Mouse (Mus musculus) neural tube, embryonic 15.5 days (tissue): ENCODE data around the gene Gng7. TPM values are rescaled to one million over a fixed set of nuclear protein-coding genes. Genes with fewer than 3 reads are reported as not detected.

Source experiments
- ATAC-seq: fragments of 200-750 bp; cut with Nextera tagmentation; 2 replicates; pipeline ENCODE4 v1.8.0; 2017; ENCODE audit warnings: mild to moderate bottlenecking, moderate TSS enrichment, moderate library complexity; ENCODE audit not compliant: low FRiP score
- H3K27ac ChIP-seq: fragments of 300-500 bp; sonication (generic); replicated peaks from 2 replicates; pipeline ENCODE4 v1.5.1; 2015; ENCODE audit warnings: mild to moderate bottlenecking, inconsistent platforms
- H3K27me3 ChIP-seq: fragments of 300-500 bp; sonication (generic); replicated peaks from 2 replicates; pipeline ENCODE4 v1.6.1; 2015; ENCODE audit warnings: inconsistent platforms
- H3K36me3 ChIP-seq: fragments of 300-500 bp; sonication (generic); 2 replicates; pipeline ENCODE4 v1.6.1; 2015; ENCODE audit warnings: inconsistent platforms
- H3K4me1 ChIP-seq: fragments of 300-500 bp; sonication (generic); 2 replicates; pipeline ENCODE4 v1.6.1; 2015; ENCODE audit warnings: inconsistent platforms
- H3K4me2 ChIP-seq: fragments of 300-500 bp; sonication (generic); 2 replicates; pipeline ENCODE4 v1.6.1; 2015; ENCODE audit warnings: inconsistent platforms, mild to moderate bottlenecking, moderate library complexity
- H3K4me3 ChIP-seq: fragments of 300-500 bp; sonication (generic); replicated peaks from 2 replicates; pipeline ENCODE4 v1.5.1; 2015; ENCODE audit warnings: mild to moderate bottlenecking, inconsistent platforms
- H3K9ac ChIP-seq: fragments of 300-500 bp; sonication (generic); replicated peaks from 2 replicates; pipeline ENCODE4 v1.6.1; 2015; ENCODE audit warnings: mild to moderate bottlenecking, inconsistent platforms
- H3K9me3 ChIP-seq: fragments of 300-500 bp; sonication (generic); replicated peaks from 2 replicates; pipeline ENCODE4 v1.6.1; 2016; ENCODE audit warnings: inconsistent platforms
- WGBS: fragments of 180-500 bp; shearing (Covaris S2); methylation state at CpG from one replicate; pipeline ENCODE4 v1.1.7; 2015; ENCODE audit warnings: mixed read lengths; 5-methylcytosine and 5-hydroxymethylcytosine counted together
- polyA plus RNA-seq: library from polyadenylated mRNA; unstranded; fragments of >200 nt; fragmentation: Nextera tagmentation; extraction: Ambion mirVana; gene quantifications from 2 replicates; pipeline ENCODE4 v1.2.1, GENCODE M21; 2015

Gene Gng7
- polyA plus RNA-seq, 1 experiment from 2014 or later, result 24.9 TPM

GRCm38 (mm10) chr10:80939671-80940070 lies 75.1 kb downstream of the Gng7 start:
- H3K9ac ChIP-seq, result peak overlapping the region; percentile 37
- peaks cover 24% of the 10 kb centered on the region for H3K27me3 ChIP-seq
- H3K27ac ChIP-seq, result peak overlapping the region; percentile 80
- H3K4me3 ChIP-seq, result peak overlapping the region; percentile 35
- peak overlapping the region; percentile 73 for H3K4me2 ChIP-seq
- H3K36me3 ChIP-seq, result no peaks in the 10 kb centered on the region
- H3K9me3 ChIP-seq, result no peaks in the 10 kb centered on the region
- peak; percentile 76 for ATAC-seq
- H3K4me1 ChIP-seq, result peaks cover 59% of the 10 kb centered on the region
- WGBS, result 3% methylated on average over 28 of the region's 28 CpGs

DNA sequence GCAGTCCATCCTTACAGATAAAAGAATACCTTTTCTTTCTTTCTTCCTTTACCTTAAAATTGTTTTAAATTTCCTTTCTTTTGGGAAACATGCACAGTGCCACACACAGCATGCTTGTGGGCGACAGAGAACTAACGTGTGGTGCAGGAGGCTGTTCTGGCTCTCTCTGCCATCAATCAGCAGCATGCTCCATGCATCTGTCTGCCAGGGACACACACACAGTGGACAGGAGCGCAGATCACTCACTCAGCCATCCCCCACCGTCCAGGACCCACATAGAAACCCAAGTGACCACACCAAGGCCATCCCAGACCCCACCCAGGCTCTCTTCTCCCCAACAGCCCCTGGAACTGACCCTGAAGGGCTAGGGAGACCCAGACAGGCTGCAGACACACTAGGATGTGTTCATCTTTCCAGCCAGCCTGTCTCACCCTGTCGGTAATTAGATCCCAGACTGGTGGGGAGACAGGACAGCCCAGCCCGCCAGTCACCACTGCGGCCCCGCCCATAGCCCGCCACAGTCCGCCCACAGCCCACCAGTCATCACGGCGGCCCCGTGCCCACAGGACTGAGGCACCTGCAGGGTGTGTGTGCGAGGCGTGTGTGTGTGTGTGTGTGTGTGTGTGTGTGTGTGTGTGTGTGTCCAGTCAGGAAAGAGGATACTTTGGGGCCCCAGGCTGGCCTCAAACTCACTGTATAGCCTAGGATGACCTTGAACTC lies 75.8 kb downstream of the Gng7 start:
- Histone ChIP-seq H3K4me3 (peak overlapping the region; percentile 35), H3K9me3 (no peaks in the 10 kb centered on the region), H3K27ac (peak overlapping the region; percentile 80), H3K27me3 (peaks cover 31% of the 10 kb centered on the region), H3K4me2 (peak overlapping the region; percentile 73), H3K9ac (peak overlapping the region; percentile 37; the same call in 1 of the 2 replicates), H3K36me3 (no peaks in the 10 kb centered on the region), H3K4me1 (peaks cover 61% of the 10 kb centered on the region)
- ATAC-seq, result peak; percentile 39
- 10% methylated on average over 15 of the region's 15 CpGs for WGBS

- no peak overlapping the region for H3K4me3 ChIP-seq
- WGBS, result 22% methylated on average over 8 of the region's 8 CpGs
- ATAC-seq, result no peak
- H3K4me1 ChIP-seq, result peaks cover 74% of the 10 kb centered on the region
- no peak overlapping the region for H3K27ac ChIP-seq
- H3K9ac ChIP-seq, result no peak overlapping the region
- H3K9me3 ChIP-seq, result no peaks in the 10 kb centered on the region
- H3K27me3 ChIP-seq, result peaks cover 44% of the 10 kb centered on the region
- no peak overlapping the region for H3K4me2 ChIP-seq
- no peaks in the 10 kb centered on the region for H3K36me3 ChIP-seq
Observed at GRCm38 (mm10) chr10:80937646-80938045, 77.1 kb downstream of the Gng7 start.

- Histone ChIP-seq H3K4me1 (peaks cover 83% of the 10 kb centered on the region), H3K9ac (no peak overlapping the region), H3K4me2 (peak overlapping the region; percentile 59), H3K9me3 (no peaks in the 10 kb centered on the region), H3K27ac (no peak overlapping the region), H3K27me3 (peaks cover 53% of the 10 kb centered on the region), H3K36me3 (no peaks in the 10 kb centered on the region), H3K4me3 (peak overlapping the region; percentile 27)
- ATAC-seq, result no peak
- WGBS, result 14% methylated on average over 6 of the region's 6 CpGs
Observed at GRCm38 (mm10) chr10:80936810-80937164, 78.0 kb downstream of the Gng7 start.

- H3K27me3 ChIP-seq, result peaks cover 58% of the 10 kb centered on the region
- H3K9me3 ChIP-seq, result no peaks in the 10 kb centered on the region
- H3K36me3 ChIP-seq, result no peaks in the 10 kb centered on the region
- H3K4me3 ChIP-seq, result peak overlapping the region; percentile 27
- ATAC-seq, result peak; percentile 22; the same call in 1 of the 2 replicates
- peak overlapping the region; percentile 37; the same call in 1 of the 2 replicates for H3K9ac ChIP-seq
- WGBS, result 1% methylated on average over 37 of the region's 37 CpGs
- H3K4me1 ChIP-seq, result peaks cover 88% of the 10 kb centered on the region
- peak overlapping the region; percentile 63; the same call in 1 of the 2 replicates for H3K27ac ChIP-seq
- H3K4me2 ChIP-seq, result peak overlapping the region; percentile 59
Observed at GRCm38 (mm10) chr10:80936135-80936809, 78.5 kb downstream of the Gng7 start.

- Histone ChIP-seq H3K27ac (peak overlapping the region; percentile 63; the same call in 1 of the 2 replicates), H3K4me2 (peak overlapping the region; percentile 59), H3K9me3 (no peaks in the 10 kb centered on the region), H3K9ac (no peak overlapping the region), H3K4me1 (peaks cover 89% of the 10 kb centered on the region), H3K27me3 (peaks cover 64% of the 10 kb centered on the region), H3K4me3 (peak overlapping the region; percentile 27), H3K36me3 (no peaks in the 10 kb centered on the region)
- WGBS, result 4% methylated on average over 16 of the region's 17 CpGs
- ATAC-seq, result peak; percentile 12; the same call in 1 of the 2 replicates
Observed at GRCm38 (mm10) chr10:80935698-80936097, 79.0 kb downstream of the Gng7 start.

DNA sequence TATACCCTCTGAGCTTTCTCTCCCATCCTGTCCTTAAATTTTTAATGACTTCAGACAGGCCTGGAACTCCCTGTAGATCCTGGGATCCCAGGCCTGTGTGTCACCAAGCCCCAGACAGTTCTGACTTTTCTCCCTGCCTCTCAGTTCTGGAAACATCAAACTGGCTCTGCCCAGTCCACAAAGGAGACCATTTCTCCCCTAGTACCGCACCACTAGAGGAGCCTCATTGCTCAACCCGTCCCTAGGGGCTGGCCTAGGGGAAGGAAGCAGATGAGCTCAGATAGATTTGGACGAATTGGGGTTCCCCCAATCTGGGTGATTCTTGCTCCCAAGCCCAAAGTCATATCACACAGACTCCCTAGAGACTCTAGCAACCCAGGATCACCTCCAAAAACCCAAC lies 79.5 kb downstream of the Gng7 start:
- ATAC-seq, result no peak
- no peaks in the 10 kb centered on the region for H3K9me3 ChIP-seq
- H3K27ac ChIP-seq, result no peak overlapping the region; the same call in 1 of the 2 replicates
- peak overlapping the region; percentile 59 for H3K4me2 ChIP-seq
- H3K4me1 ChIP-seq, result peaks cover 89% of the 10 kb centered on the region
- H3K27me3 ChIP-seq, result peaks cover 68% of the 10 kb centered on the region
- H3K9ac ChIP-seq, result no peak overlapping the region
- H3K4me3 ChIP-seq, result no peak overlapping the region
- H3K36me3 ChIP-seq, result no peaks in the 10 kb centered on the region
- WGBS, result 2% methylated on average over 3 of the region's 3 CpGs

- H3K27me3 ChIP-seq, result peaks cover 70% of the 10 kb centered on the region
- H3K9ac ChIP-seq, result no peak overlapping the region
- no peaks in the 10 kb centered on the region for H3K9me3 ChIP-seq
- peaks cover 85% of the 10 kb centered on the region for H3K4me1 ChIP-seq
- 36% methylated on average over 14 of the region's 14 CpGs for WGBS
- H3K4me3 ChIP-seq, result peak overlapping the region; percentile 15; the same call in 1 of the 2 replicates
- no peaks in the 10 kb centered on the region for H3K36me3 ChIP-seq
- no peak overlapping the region for H3K27ac ChIP-seq
- no peak for ATAC-seq
- peak overlapping the region; percentile 88 for H3K4me2 ChIP-seq
Observed at GRCm38 (mm10) chr10:80934136-80934985, 80.4 kb downstream of the Gng7 start.

GRCm38 (mm10) chr10:80933421-80933979 lies 81.2 kb downstream of the Gng7 start:
- H3K4me2 ChIP-seq, result peak overlapping the region; percentile 88
- H3K4me3 ChIP-seq, result peak overlapping the region; percentile 15
- no peaks in the 10 kb centered on the region for H3K9me3 ChIP-seq
- peaks cover 70% of the 10 kb centered on the region for H3K27me3 ChIP-seq
- no peak overlapping the region for H3K27ac ChIP-seq
- H3K36me3 ChIP-seq, result no peaks in the 10 kb centered on the region
- 3% methylated on average over 21 of the region's 21 CpGs for WGBS
- ATAC-seq, result no peak
- no peak overlapping the region for H3K9ac ChIP-seq
- H3K4me1 ChIP-seq, result peaks cover 84% of the 10 kb centered on the region

GRCm38 (mm10) chr10:80932700-80933420 lies 81.9 kb downstream of the Gng7 start:
- H3K27ac ChIP-seq, result no peak overlapping the region
- peak overlapping the region; percentile 50 for H3K4me3 ChIP-seq
- H3K4me2 ChIP-seq, result peak overlapping the region; percentile 88
- 3% methylated on average over 17 of the region's 17 CpGs for WGBS
- peaks cover 79% of the 10 kb centered on the region for H3K4me1 ChIP-seq
- H3K9me3 ChIP-seq, result no peaks in the 10 kb centered on the region
- H3K9ac ChIP-seq, result no peak overlapping the region
- no peak for ATAC-seq
- H3K36me3 ChIP-seq, result no peaks in the 10 kb centered on the region
- peaks cover 70% of the 10 kb centered on the region for H3K27me3 ChIP-seq
